Mouse (Mus musculus): Measurements from ENCODE around the gene Fbh1.
A peak's percentile ranks its signal among the peaks of the same experiment; 100 is the strongest.

DNA sequence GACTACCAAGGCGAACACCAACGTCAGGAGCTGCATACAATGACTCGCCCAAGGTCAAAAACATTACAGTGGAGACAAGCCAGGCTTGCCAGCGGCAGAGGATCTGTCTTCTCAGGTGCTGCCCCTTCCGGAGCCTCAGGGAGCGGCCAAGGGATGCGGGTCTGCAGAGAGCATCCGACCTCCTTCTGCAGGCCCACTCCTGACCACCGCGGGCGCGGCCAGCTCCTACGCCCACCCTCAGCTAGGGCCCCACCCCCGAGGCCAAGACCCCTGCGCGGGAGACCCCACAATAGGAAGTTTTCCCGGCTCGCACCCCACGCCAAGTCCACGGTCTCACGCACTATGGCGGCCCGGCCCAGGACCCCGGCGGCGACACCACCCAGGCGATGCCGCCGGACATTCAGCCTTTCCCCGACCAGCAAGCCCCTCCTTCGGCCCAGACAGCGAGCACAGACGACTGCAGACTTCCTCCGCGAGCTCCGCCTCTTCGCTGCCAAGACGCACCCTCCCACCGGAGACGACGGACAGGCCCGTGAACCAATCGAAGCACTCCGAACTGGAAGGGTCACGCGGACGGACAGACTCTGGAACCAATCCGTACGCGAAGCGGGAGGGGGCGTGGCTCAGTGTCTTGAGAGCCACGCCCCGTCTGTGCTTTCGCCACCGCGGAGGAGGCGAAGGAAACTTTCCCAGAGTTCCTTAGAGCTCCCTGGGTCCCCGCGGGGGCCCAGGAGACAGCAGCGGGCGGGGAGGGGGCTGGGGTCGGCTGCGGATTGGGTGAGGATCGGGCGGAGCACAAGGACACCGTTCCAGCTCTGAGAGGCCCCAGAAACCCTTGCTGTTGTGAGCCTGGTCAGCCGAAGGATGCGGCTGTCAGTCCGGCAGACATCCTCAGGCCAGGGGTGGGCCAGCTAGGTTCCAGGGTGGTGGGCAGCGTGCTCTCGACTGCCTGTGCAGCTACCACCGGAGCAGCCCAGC is at the start of gene Fbh1, which contains the start of gene Ankrd16:
- TF ChIP-seq CTCF (IDR thresholded peaks at IDR 0.05) (peak; percentile 17; the same call in 1 of the 2 replicates), EP300 (IDR thresholded peaks at IDR 0.05) (0 out of 2 replicates have a peak, but pooled peaks have one; percentile 12)

All from lung, postnatal 0 days (tissue).